Mouse (Mus musculus): ENCODE measurements around the gene Chsy1. TPM values are rescaled to one million over a fixed set of nuclear protein-coding genes. Genes with fewer than 3 reads are reported as not detected.
A peak's percentile ranks its signal among the peaks of the same experiment; 100 is the strongest.

Gene Chsy1
- 15.8 and 16.1 TPM in 2 replicates for polyA plus RNA-seq (2015; fragmentation: Nextera tagmentation; extraction: Ambion mirVana)

GRCm38 (mm10) chr7:66108961-66109854 lies at the start of gene Chsy1:
Gene Chsy1 (plus strand): TSS chr7:66109515.
- ATAC-seq (replicated peaks; ENCODE audit: low FRiP score) = peak; percentile 91
- under 1% methylated on average over 85 of the region's 123 CpGs for WGBS
- Histone ChIP-seq H3K27me3 (no peaks in the 10 kb centered on the region), H3K9me3 (replicated peaks) (no peaks in the 10 kb centered on the region), H3K4me1 (peaks cover 35% of the 10 kb centered on the region), H3K27ac (peak within 1 kb of the TSS; percentile 91), H3K4me2 (peak within 1 kb of the TSS; percentile 84), H3K36me3 (peaks cover under 1% of the 10 kb centered on the region), H3K9ac (peak within 1 kb of the TSS; percentile 87), H3K4me3 (replicated peaks) (peak within 1 kb of the TSS; percentile 75)

DNA sequence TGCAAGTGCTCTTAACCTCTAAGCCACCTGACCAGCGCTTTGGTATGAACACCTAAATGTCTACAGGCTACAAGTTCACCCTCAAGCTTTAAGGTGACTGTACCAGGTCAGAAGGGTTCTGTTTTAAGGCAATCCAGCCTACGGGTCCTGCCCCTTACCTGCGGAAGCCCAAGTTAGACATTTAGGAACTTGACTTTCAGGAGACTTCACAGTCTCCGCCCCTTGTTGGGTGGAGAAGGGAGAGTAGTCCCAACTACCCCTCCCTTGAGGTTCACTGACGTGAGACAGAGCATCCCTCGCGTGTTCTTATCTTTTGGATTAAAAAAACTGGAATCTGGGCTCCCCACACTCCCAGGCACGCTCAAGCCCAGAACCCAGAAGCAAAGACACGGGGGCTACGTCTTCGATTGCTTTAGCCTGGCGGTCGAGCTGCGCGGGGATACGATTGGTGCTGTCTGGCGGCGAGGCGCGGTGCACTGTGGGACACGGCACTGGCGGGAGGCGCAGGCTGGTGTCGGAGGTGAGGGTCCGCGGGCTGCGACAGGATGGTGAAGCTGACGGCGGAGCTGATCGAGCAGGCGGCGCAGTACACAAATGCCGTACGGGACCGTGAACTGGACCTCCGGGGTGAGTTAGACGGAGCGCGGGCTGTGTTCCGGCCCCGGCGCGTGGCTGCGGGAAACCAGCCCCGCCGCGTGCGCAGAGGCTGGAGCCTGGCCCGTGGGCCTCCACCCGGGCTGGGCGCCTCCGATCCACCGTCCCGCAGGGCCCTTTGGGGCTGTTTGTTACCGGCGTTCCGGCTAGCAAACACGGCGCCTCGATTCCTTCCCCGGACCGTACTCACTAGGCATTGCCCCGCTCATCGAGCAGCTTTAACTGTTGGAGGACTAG lies 49.0 kb upstream of the Chsy1 start:
- WGBS = under 1% methylated on average over 64 of the region's 64 CpGs

GRCm38 (mm10) chr7:66061057-66061456 lies 48.3 kb upstream of the Chsy1 start:
- Histone ChIP-seq H3K4me1 (peaks cover 17% of the 10 kb centered on the region), H3K36me3 (peaks cover 34% of the 10 kb centered on the region), H3K27me3 (0 out of 2 replicates have a peak, but pooled peaks cover 3% of the 10 kb centered on the region), H3K4me2 (peak overlapping the region; percentile 76), H3K9me3 (replicated peaks) (no peaks in the 10 kb centered on the region), H3K27ac (peak overlapping the region; percentile 87; the same call in 1 of the 2 replicates), H3K9ac (peak overlapping the region; percentile 89), H3K4me3 (replicated peaks) (peak overlapping the region; percentile 99)
- WGBS = 1% methylated on average over 14 of the region's 14 CpGs
- ATAC-seq (replicated peaks; ENCODE audit: low FRiP score) = no peak

More for the DNA sequence above, 49.0 kb upstream of the Chsy1 start:
- peak overlapping the region; percentile 87 for H3K27ac ChIP-seq
- peak overlapping the region; percentile 99 for H3K4me3 ChIP-seq (replicated peaks)
- no peaks in the 10 kb centered on the region for H3K9me3 ChIP-seq (replicated peaks)
- peaks cover 27% of the 10 kb centered on the region for H3K36me3 ChIP-seq
- H3K4me1 ChIP-seq = peaks cover 17% of the 10 kb centered on the region
- peak; percentile 95 for ATAC-seq (replicated peaks; ENCODE audit: low FRiP score)
- peak overlapping the region; percentile 76 for H3K4me2 ChIP-seq
- peak overlapping the region; percentile 89 for H3K9ac ChIP-seq
- 0 out of 2 replicates have a peak, but pooled peaks cover 3% of the 10 kb centered on the region for H3K27me3 ChIP-seq

GRCm38 (mm10) chr7:66076411-66076810 lies 32.9 kb upstream of the Chsy1 start:
- Histone ChIP-seq H3K27me3 (no peaks in the 10 kb centered on the region), H3K36me3 (peaks cover 61% of the 10 kb centered on the region), H3K4me3 (replicated peaks) (no peak overlapping the region), H3K4me1 (peaks cover 21% of the 10 kb centered on the region), H3K4me2 (no peak overlapping the region), H3K9me3 (replicated peaks) (no peaks in the 10 kb centered on the region), H3K9ac (no peak overlapping the region), H3K27ac (0 out of 2 replicates have a peak overlapping the region, but pooled peaks have one; percentile 6)
- no peak for ATAC-seq (replicated peaks; ENCODE audit: low FRiP score)
- WGBS = 57% methylated on average over 2 of the region's 2 CpGs

GRCm38 (mm10) chr7:66079364-66080230 lies 29.7 kb upstream of the Chsy1 start, which contains the start of gene Selenos:
Gene Selenos (plus strand): TSS chr7:66079649.
- Histone ChIP-seq H3K36me3 (peaks cover 56% of the 10 kb centered on the region), H3K9me3 (replicated peaks) (no peaks in the 10 kb centered on the region), H3K4me3 (replicated peaks) (peak within 1 kb of the TSS; percentile 80), H3K9ac (peak within 1 kb of the TSS; percentile 71), H3K27ac (peak within 1 kb of the TSS; percentile 91), H3K27me3 (no peaks in the 10 kb centered on the region), H3K4me2 (peak within 1 kb of the TSS; percentile 81), H3K4me1 (peaks cover 33% of the 10 kb centered on the region)
- WGBS = under 1% methylated on average over 65 of the region's 65 CpGs
- ATAC-seq (replicated peaks; ENCODE audit: low FRiP score) = peak; percentile 100

- Histone ChIP-seq H3K4me3 (replicated peaks) (peak overlapping the region; percentile 80), H3K27me3 (no peaks in the 10 kb centered on the region), H3K9ac (peak overlapping the region; percentile 71), H3K36me3 (peaks cover 56% of the 10 kb centered on the region), H3K4me1 (peaks cover 33% of the 10 kb centered on the region), H3K4me2 (peak overlapping the region; percentile 81), H3K27ac (peak overlapping the region; percentile 91), H3K9me3 (replicated peaks) (no peaks in the 10 kb centered on the region)
- no peak for ATAC-seq (replicated peaks; ENCODE audit: low FRiP score)
- 40% methylated on average over 5 of the region's 5 CpGs for WGBS
These were observed 29.1 kb upstream of the Chsy1 start for GRCm38 (mm10) chr7:66080231-66080613.

DNA sequence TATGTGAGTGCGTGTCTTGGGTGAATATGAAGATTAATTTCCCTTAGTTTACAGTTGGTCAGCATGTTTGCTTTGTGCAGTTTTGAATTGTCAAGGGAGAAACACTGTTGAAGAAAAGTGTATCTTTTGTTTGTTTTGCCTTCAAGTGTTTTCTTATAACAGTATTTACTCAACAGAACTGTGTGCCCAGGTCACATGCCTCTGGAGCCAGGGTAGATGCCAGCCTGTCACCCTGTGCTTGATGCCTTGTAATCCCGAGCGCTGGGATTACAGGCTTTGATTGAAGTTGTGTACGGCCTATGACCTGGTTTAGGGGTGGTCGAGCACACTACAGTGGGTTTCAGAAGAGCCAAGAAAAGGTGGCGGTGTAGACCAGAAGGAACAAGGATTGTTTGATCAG lies 25.6 kb upstream of the Chsy1 start:
- Histone ChIP-seq H3K9me3 (replicated peaks) (no peaks in the 10 kb centered on the region), H3K4me3 (replicated peaks) (no peak overlapping the region), H3K36me3 (peaks cover 71% of the 10 kb centered on the region), H3K27ac (no peak overlapping the region), H3K27me3 (no peaks in the 10 kb centered on the region), H3K9ac (no peak overlapping the region), H3K4me1 (peaks cover 28% of the 10 kb centered on the region), H3K4me2 (no peak overlapping the region)
- no peak for ATAC-seq (replicated peaks; ENCODE audit: low FRiP score)
- WGBS = 79% methylated on average over 6 of the region's 6 CpGs

DNA sequence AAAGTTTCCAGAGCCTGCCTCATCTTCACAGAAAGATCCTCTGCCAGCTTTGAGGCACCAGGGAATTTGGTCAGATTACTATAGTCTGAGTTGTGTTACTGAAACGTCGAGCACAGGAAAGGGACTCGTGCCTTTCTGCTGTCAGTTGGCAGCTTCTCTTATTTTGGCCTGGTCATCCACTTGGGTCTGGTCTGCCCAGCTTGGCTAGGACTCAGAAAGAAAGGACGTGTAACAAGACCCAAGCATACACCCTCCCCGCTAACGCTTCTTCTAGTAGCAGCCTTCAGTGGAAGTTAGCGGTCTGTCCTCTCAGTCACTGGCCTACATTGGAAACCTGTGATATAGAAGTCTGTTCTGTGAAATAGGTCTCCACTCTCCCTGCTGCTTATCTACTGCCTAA lies 24.8 kb upstream of the Chsy1 start:
- no peaks in the 10 kb centered on the region for H3K27me3 ChIP-seq
- no peak overlapping the region for H3K9ac ChIP-seq
- H3K4me3 ChIP-seq (replicated peaks) = no peak overlapping the region
- no peak overlapping the region for H3K27ac ChIP-seq
- H3K4me2 ChIP-seq = no peak overlapping the region
- ATAC-seq (replicated peaks; ENCODE audit: low FRiP score) = no peak
- peaks cover 24% of the 10 kb centered on the region for H3K4me1 ChIP-seq
- WGBS = 76% methylated on average over 7 of the region's 7 CpGs
- peaks cover 79% of the 10 kb centered on the region for H3K36me3 ChIP-seq
- no peaks in the 10 kb centered on the region for H3K9me3 ChIP-seq (replicated peaks)

GRCm38 (mm10) chr7:66087652-66088051 lies 21.7 kb upstream of the Chsy1 start:
- ATAC-seq (replicated peaks; ENCODE audit: low FRiP score) = no peak
- Histone ChIP-seq H3K27me3 (no peaks in the 10 kb centered on the region), H3K4me3 (replicated peaks) (no peak overlapping the region), H3K36me3 (peaks cover 95% of the 10 kb centered on the region), H3K9me3 (replicated peaks) (no peaks in the 10 kb centered on the region), H3K4me2 (no peak overlapping the region), H3K27ac (no peak overlapping the region), H3K4me1 (peaks cover 7% of the 10 kb centered on the region; the same call in 1 of the 2 replicates), H3K9ac (no peak overlapping the region)
- WGBS = 89% methylated on average over 4 of the region's 4 CpGs

- H3K27ac ChIP-seq = no peak overlapping the region
- H3K9me3 ChIP-seq (replicated peaks) = no peaks in the 10 kb centered on the region
- H3K36me3 ChIP-seq = peaks cover 91% of the 10 kb centered on the region
- no peaks in the 10 kb centered on the region for H3K27me3 ChIP-seq
- no peak for ATAC-seq (replicated peaks; ENCODE audit: low FRiP score)
- peaks cover 7% of the 10 kb centered on the region; the same call in 1 of the 2 replicates for H3K4me1 ChIP-seq
- 86% methylated on average over 2 of the region's 2 CpGs for WGBS
- H3K9ac ChIP-seq = no peak overlapping the region
- H3K4me2 ChIP-seq = no peak overlapping the region
- no peak overlapping the region for H3K4me3 ChIP-seq (replicated peaks)
These were observed 21.2 kb upstream of the Chsy1 start for GRCm38 (mm10) chr7:66088077-66088476.

DNA sequence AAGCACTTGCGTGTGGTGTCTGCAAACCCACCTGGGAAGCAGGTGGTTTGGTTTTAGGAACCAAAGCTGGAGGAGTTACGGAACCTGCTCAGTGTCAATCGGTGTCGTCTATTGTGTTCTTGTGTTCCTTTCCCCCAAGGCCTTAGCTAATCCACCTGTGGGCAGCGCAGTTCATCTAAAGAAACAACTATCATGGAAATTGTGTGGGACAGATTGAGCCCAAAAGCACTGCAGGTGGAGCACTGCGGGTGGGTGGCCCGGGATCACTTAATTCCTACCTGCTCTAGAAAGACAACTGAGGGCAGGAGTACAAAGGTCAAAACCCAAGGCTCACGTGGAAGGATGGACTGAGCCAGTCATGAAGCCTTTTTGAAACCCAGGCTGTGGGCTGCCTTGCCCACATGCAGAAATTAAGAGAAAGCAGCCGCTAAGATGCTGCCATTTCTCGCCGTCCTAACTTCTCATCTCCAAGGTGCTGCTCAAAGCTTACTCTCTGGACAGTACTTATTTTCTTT lies 18.6 kb upstream of the Chsy1 start:
- 88% methylated on average over 11 of the region's 11 CpGs for WGBS

More for the DNA sequence above, 18.6 kb upstream of the Chsy1 start:
- no peaks in the 10 kb centered on the region for H3K4me1 ChIP-seq
- no peaks in the 10 kb centered on the region for H3K9me3 ChIP-seq (replicated peaks)
- H3K27ac ChIP-seq = no peak overlapping the region
- H3K4me3 ChIP-seq (replicated peaks) = no peak overlapping the region
- H3K9ac ChIP-seq = no peak overlapping the region
- no peak for ATAC-seq (replicated peaks; ENCODE audit: low FRiP score)
- no peak overlapping the region for H3K4me2 ChIP-seq
- H3K27me3 ChIP-seq = no peaks in the 10 kb centered on the region
- peaks cover 66% of the 10 kb centered on the region for H3K36me3 ChIP-seq

Data from kidney, embryonic 15.5 days (tissue).